Mouse (Mus musculus): ENCODE data around the gene Dhx58.

DNA sequence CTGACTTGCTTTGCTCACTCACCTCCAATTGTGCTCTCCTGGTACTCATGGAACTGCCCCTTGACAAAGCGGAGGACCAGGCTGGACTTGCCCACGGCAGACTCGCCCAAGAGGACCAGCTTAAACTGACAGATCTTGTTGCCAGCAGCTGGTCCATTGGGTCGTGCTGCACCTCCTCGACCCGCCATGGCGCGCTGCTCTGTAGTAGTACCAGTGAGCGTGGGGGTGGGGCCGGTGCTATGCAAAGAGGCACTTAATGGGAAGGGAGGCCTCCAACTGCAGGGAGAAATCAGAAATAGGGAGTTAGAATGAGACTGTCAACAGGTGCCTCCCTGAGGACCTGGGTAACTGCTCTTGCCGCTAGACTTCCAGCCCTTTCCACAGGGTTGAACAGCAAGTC is 15.8 kb upstream of the Dhx58 start:
- no peak for TF ChIP-seq POLR2A (IDR thresholded peaks at IDR 0.05; ENCODE audit: low read depth, low read length)
- no peak for TF ChIP-seq CTCF (IDR thresholded peaks at IDR 0.05; ENCODE audit: extremely low read depth, insufficient read length, insufficient replicate concordance, low read depth, low read length)

All from small intestine, adult 2 months (tissue).